Mouse (Mus musculus) limb, embryonic 14.5 days (tissue): ENCODE measurements around the gene Olfr56. TPM values are rescaled to one million over a fixed set of nuclear protein-coding genes. Genes with fewer than 3 reads are reported as not detected.

Experiments used
- ATAC-seq: fragments of 200-750 bp; cut with Nextera tagmentation; 2 replicates; pipeline ENCODE4 v1.8.0; 2017; ENCODE audit warnings: low read depth, moderate number of reproducible peaks, moderate TSS enrichment; ENCODE audit not compliant: low FRiP score
- DNase-seq: peaks from one replicate; pipeline ENCODE4 v3.0.0-alpha.2; 2015; ENCODE audit warnings: low spot score
- H3K27ac ChIP-seq: fragments of 300-500 bp; sonication (generic); replicated peaks from 2 replicates; pipeline ENCODE4 v1.5.1; 2014; ENCODE audit warnings: low read depth, mild to moderate bottlenecking, low read length, moderate library complexity, mixed read lengths
- H3K27me3 ChIP-seq: fragments of 300-500 bp; sonication (generic); 2 replicates; pipeline ENCODE4 v1.6.1; 2014; ENCODE audit warnings: low read length, mixed read lengths; ENCODE audit not compliant: control insufficient read depth, insufficient read depth
- H3K36me3 ChIP-seq: fragments of 300-500 bp; sonication (generic); 2 replicates; pipeline ENCODE4 v1.6.1; 2014; ENCODE audit warnings: mild to moderate bottlenecking, low read length, moderate library complexity, mixed read lengths; ENCODE audit not compliant: control insufficient read depth, insufficient read depth
- H3K4me1 ChIP-seq: fragments of 300-500 bp; sonication (generic); 2 replicates; pipeline ENCODE4 v1.6.1; 2014; ENCODE audit warnings: antibody characterized with exemption, low read length, mixed read lengths; ENCODE audit not compliant: control insufficient read depth, insufficient read depth
- H3K4me2 ChIP-seq: fragments of 300-500 bp; sonication (generic); replicated peaks from 2 replicates; pipeline ENCODE4 v1.6.1; 2014; ENCODE audit warnings: low read depth, mild to moderate bottlenecking, low read length, moderate library complexity; ENCODE audit not compliant: severe bottlenecking
- H3K4me3 ChIP-seq: fragments of 300-500 bp; sonication (generic); replicated peaks from 2 replicates; pipeline ENCODE4 v1.5.1; 2014; ENCODE audit warnings: low read length
- H3K9ac ChIP-seq: fragments of 300-500 bp; sonication (generic); 2 replicates; pipeline ENCODE4 v1.6.1; 2014; ENCODE audit warnings: mild to moderate bottlenecking, low read depth, low read length, moderate library complexity; ENCODE audit not compliant: severe bottlenecking
- H3K9me3 ChIP-seq: fragments of 300-500 bp; sonication (generic); 2 replicates; pipeline ENCODE4 v1.6.1; 2016; ENCODE audit warnings: low read length; ENCODE audit not compliant: control insufficient read depth
- POLR2A ChIP-seq: fragments of 200-500 bp; IDR thresholded peaks from 2 replicates; pipeline ENCODE4 v1.8.0; 2012; ENCODE audit warnings: inconsistent platforms, mild to moderate bottlenecking, moderate library complexity, borderline replicate concordance; ENCODE audit not compliant: insufficient read depth, insufficient read length; ENCODE audit errors: extremely low read depth
- WGBS: fragments of 180-500 bp; shearing (Covaris S2); extraction: QIAGEN DNeasy Blood & Tissue Kit; methylation state at CpG from one replicate; pipeline ENCODE4 v1.1.7; 2014; 5-methylcytosine and 5-hydroxymethylcytosine counted together
- polyA plus RNA-seq, 2 experiments: library from polyadenylated mRNA; depleted of rRNA in 1 of 2; stranded (reverse) in 1 of 2; unstranded in 1 of 2; fragments of >200 nt; fragmentation: Nextera tagmentation in 1 of 2; extraction: Ambion mirVana in 1 of 2; gene quantifications; 2 replicates each; pipeline versions ENCODE4 v1.2.1 to v1.2.3; 2012 to 2014

Gene Olfr56
- polyA plus RNA-seq, 2 experiments = 0.06 TPM; not detected in 1

DNA sequence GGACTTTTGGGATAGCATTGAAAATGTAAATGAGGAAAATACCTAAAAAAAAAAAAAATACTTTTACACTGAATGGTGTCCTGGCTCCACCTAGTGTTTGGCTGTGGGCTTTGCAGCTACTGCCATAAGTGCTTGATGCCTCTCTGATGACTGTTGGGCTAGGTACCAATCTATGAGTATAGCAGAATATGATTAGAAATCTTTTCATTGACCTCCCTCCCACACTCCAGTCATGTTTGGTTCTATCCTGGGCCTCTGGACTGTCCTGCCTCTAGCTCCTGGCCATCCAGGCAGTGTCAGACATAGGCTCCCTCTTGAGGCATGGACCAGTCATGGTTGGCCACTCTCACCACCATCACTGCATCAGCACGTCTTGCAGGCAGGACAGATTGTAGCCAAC lies 130.1 kb downstream of the Olfr56 start:
- 40% methylated on average over 1 of the region's 1 CpGs for WGBS
- no peak for ATAC-seq

DNA sequence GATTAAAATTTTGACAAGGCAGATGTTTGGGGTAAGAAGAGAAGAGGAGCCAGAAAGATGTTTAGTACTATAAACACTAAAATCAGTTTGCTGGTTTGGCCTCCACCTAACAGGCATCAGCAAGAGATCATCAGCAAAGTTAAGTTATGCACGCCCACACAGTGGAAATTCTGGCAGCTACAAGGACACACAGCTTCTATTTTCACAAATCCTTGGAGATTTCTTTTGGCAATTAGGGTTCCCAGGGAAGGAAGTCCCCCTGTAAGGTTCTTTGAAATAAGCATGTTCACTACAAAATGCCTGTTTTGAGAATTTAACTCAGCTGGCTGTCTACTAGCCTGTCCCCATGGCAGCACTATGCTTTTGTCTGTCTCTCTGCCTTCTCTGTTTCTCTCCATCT lies 132.3 kb downstream of the Olfr56 start:
- Histone ChIP-seq H3K36me3 (no peaks in the 10 kb centered on the region), H3K4me1 (no peaks in the 10 kb centered on the region), H3K27me3 (no peaks in the 10 kb centered on the region), H3K9me3 (no peaks in the 10 kb centered on the region), H3K27ac (no peak overlapping the region), H3K9ac (no peak overlapping the region), H3K4me3 (no peak overlapping the region), H3K4me2 (no peak overlapping the region)
- WGBS = 61% methylated on average over 1 of the region's 1 CpGs
- ATAC-seq (no peak), DNase-seq (no peak)
- TF ChIP-seq POLR2A = no peak

More for the DNA sequence above, 130.1 kb downstream of the Olfr56 start:
- no peak for TF ChIP-seq POLR2A
- Histone ChIP-seq H3K4me2 (no peak overlapping the region), H3K9me3 (no peaks in the 10 kb centered on the region), H3K27ac (no peak overlapping the region), H3K36me3 (no peaks in the 10 kb centered on the region), H3K4me3 (no peak overlapping the region), H3K9ac (no peak overlapping the region), H3K4me1 (no peaks in the 10 kb centered on the region), H3K27me3 (no peaks in the 10 kb centered on the region)
- peak; percentile 32 for DNase-seq

DNA sequence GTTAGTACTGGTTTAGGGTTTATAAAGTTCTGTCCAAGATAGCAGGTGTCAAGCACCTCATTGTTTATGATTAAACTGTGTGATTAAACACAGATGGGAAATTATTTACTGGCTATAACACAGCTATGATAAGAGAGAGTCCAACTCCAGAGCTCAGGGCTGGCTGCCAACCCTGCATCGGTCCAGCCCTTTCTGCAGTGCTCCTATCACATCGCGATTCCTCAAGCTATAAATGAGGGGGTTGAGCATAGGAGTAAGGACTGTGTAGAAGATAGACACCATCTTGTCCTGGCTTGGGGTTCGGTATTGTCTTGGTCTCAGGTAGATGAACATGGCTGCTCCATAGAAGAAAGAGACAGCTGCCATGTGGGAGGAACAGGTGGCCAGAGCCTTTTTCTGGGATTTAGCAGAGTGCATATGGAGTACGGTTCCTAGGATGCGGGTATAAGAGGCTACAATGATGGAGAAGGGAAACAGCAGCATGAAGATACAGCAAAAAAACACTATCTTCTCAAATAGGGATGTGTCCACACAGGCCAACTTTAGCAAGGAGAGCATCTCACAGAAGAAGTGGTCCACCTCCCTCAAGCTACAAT lies 134.0 kb downstream of the Olfr56 start:
- Histone ChIP-seq H3K4me2 (no peak overlapping the region), H3K27ac (no peak overlapping the region), H3K9me3 (no peaks in the 10 kb centered on the region), H3K27me3 (no peaks in the 10 kb centered on the region), H3K36me3 (no peaks in the 10 kb centered on the region), H3K4me3 (no peak overlapping the region), H3K9ac (no peak overlapping the region), H3K4me1 (no peaks in the 10 kb centered on the region)
- no peak for TF ChIP-seq POLR2A
- DNase-seq (no peak), ATAC-seq (no peak)
- 83% methylated on average over 6 of the region's 6 CpGs for WGBS

DNA sequence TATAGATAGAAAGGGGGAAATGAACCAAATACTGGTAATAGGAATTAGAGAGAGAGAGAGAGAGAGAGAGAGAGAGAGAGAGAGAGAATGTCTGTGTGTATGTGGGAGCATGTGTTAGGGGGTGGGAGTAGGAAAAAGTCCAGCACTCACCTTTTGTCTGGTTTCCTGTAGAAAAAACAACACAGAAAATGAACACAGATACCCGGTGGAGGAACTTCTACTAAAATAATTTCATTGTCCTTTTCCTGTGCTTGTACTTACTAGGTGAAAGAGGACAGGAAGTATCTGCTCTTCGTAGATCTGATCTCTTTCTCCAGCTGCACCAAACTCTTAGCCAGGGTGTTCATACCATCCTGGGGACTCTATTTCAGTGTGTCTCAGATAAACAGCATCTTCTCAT lies 135.5 kb downstream of the Olfr56 start:
- WGBS = 82% methylated on average over 2 of the region's 2 CpGs
- H3K4me2 ChIP-seq = no peak overlapping the region
- H3K9me3 ChIP-seq = no peaks in the 10 kb centered on the region
- DNase-seq (no peak), ATAC-seq (no peak)
- H3K27ac ChIP-seq = no peak overlapping the region
- H3K4me1 ChIP-seq = no peaks in the 10 kb centered on the region
- no peak overlapping the region for H3K9ac ChIP-seq
- H3K27me3 ChIP-seq = no peaks in the 10 kb centered on the region
- TF ChIP-seq POLR2A = no peak
- H3K4me3 ChIP-seq = no peak overlapping the region
- no peaks in the 10 kb centered on the region for H3K36me3 ChIP-seq

DNA sequence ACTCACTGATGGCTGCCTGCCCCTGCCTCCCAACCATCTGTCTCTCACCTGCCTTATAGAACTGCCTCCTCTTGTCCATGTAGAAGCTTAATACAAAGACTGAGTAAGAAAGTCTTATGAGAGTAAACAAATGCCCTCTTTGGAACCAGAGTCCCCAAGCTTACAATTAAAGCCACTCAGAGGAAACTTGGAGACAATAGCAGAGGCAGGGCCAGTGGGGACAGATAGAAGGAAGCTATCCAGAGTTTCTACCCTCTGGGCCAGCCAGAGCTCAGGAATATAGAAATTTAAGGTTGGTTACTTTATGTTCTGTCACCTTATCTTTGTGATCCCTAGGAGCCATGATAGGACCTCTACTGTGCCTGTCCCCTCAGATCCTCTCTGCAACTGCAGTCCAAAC lies 136.1 kb downstream of the Olfr56 start, which contains the start of gene Olfr1396:
Gene Olfr1396 (minus strand): TSS at position 101 of the 400 bp plus-strand sequence.
- no peak for TF ChIP-seq POLR2A
- no peak within 1 kb of the TSS for H3K9ac ChIP-seq
- no peaks in the 10 kb centered on the region for H3K9me3 ChIP-seq
- no peak for DNase-seq
- H3K27ac ChIP-seq = no peak within 1 kb of the TSS
- H3K27me3 ChIP-seq = no peaks in the 10 kb centered on the region
- no peak for ATAC-seq
- H3K4me3 ChIP-seq = no peak within 1 kb of the TSS
- no peak within 1 kb of the TSS for H3K4me2 ChIP-seq
- no peaks in the 10 kb centered on the region for H3K4me1 ChIP-seq
- H3K36me3 ChIP-seq = no peaks in the 10 kb centered on the region
